Mouse (Mus musculus) G1E (cell line): ENCODE results near the gene Pnpla1.

ENCODE experiments used
- CTCF ChIP-seq: IDR thresholded peaks from 2 replicates; pipeline ENCODE4 v1.5.1; 2012; ENCODE audit warnings: low read depth, low read length, inconsistent platforms, mixed read lengths
- GATA1 ChIP-seq: IDR thresholded peaks from 2 replicates; pipeline ENCODE4 v1.6.1; 2012; ENCODE audit warnings: borderline replicate concordance, low read length, inconsistent platforms, mixed read lengths
- POLR2AphosphoS5 ChIP-seq: IDR thresholded peaks from 2 replicates; pipeline ENCODE4 v1.6.1; 2012; ENCODE audit warnings: low read depth, low read length, inconsistent platforms; ENCODE audit not compliant: insufficient replicate concordance
- TAL1 ChIP-seq: conservative IDR thresholded peaks from 2 replicates; pipeline ENCODE4 v1.6.1; 2012; ENCODE audit warnings: low read depth, low read length, inconsistent platforms, mixed read lengths

DNA sequence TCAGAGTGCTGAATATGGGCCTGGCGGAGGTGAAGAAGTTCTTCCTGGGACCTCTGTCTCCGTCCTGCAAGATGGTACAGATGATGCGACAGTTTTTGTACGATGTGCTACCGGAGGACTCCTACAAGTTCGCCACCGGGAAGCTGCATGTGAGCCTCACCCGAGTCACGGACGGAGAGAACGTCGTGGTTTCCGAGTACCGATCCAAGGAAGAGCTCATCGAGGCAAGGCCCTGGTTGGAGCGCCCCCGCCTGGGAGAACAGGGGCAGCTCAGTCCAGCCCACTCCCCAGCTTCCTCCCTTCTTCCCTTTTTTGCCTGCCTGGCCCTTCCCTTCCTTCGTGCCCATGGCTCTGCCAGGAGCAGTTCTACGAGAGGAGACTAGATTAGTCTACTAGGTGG, 18.6 kb downstream of the Pnpla1 start:
- TF ChIP-seq CTCF (no peak), TAL1 (no peak), GATA1 (no peak), POLR2AphosphoS5 (no peak)
